Mouse (Mus musculus) brain, adult 2 months (tissue): ENCODE results near the gene Insrr.
A peak's percentile ranks its signal among the peaks of the same experiment; 100 is the strongest.
"Not testable (repeated sequence)": the region's sequence is repeated elsewhere in the genome, so short reads cannot be mapped to it uniquely, and the experiment has no call there.

ENCODE experiments used
- DNase-seq: peaks from one replicate; pipeline ENCODE4 v3.0.0; 2011; ENCODE audit warnings: low read depth, low spot score

The Insrr gene

DNA sequence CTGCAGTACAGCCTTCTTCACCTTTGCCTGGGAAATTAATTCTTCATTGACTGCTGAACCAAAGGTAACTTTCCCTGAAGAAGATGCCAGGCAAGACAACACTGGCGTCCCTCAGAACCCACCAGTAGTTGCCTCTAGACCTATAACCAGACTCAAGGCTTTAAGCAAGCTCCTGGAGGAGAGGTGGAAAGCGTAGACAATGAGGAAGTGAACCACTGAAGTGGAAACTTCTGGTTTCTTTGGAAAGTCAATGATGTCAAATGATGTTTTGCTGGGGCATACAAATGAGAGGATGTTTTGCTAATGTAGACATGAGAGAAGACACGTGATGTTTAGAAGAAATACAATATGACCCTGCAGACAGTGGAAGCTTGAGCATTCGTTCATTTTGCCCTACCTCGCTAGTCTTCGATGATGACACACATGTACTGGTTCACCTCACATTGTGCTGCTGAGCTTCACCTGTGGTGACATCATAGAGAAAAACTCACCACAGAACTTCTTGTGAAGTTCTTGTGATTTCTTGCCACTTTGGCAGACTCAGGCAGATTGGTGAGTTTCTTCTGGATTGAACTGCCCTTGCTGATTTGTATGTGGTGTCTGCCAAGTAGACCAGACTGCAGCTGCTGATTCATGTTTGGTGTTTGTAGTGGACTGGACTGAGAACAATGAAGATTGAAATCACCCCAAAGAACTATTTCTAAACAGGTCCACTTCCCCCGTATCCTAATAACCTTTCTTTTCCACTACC lies 35.5 kb downstream of the Insrr start:
- no peak for DNase-seq

DNA sequence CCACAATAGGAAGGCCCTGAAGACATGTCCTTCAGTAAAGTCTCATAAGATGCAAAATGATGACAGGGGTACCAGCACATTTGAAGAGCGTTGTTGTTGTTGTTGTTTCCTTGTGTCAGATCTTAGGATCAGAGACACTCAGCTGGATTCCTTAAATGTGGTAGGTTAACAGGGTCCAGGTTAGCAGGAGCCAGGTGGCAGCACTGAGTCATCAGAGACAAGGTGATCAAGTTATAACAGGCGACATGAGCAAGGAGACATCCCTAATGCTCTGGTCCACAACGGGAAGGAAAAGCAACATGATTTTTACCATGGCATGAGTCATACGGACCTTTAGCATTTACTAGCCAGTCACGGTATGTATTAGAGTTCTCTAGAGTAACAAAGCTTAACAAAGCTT lies 36.7 kb downstream of the Insrr start:
- DNase-seq, result no peak

DNA sequence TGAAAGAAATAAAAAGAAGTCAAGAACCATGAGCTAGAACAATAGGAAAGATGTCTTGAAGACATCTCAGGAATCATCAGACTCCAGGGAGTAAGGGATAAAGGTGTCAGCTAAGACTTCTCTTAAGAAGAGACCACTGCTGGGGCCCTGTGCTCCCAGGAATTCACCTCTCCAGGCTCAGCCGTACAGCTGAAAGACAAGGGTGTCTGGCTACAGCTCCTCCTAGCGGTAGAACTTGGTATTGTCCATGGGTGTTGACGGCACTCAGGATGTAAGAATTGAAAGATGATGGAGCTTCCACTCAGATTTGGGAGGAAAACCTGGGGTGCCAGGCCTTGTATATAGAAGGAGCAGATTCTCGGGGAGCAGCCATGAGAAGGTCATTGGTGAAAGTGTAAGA lies 41.9 kb downstream of the Insrr start:
- DNase-seq, result peak; percentile 84

DNA sequence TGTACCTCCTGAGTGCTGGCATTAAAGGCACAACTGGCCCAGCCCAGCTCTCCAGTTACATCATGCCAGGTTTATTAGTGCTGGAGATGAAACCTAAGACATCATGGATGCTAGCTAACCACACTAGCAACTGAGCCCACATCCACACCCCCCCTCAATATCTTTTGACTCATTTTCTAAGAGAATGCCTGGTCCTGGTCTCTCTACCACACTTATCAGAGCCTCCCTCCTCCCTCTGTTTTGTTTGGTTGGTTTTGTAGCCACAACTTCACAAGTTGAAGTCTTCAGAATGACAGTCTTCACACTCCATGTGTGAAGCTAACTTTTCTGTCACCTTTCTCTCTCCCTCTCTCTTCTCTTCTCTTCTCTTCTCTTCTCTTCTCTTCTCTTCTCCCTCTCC lies 44.1 kb downstream of the Insrr start:
- no peak for DNase-seq

DNA sequence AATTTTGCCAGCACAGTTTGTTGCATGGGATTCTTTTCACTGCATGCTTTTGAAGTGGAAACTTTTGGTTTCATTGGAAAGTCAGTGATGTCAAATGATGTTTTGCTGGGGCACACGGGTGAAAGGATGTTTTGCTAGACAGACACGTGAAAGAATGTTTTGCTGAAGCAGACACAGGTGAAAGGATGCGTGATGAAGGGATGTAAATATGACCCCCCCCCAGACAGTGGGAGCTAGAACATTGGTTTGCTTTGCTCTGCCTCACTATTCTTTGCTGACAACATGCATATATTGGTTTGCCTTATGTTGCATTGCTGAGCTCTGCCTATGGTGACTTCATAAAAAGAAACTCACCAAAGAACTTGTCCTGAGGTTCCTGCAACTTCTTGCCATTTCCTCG lies 48.2 kb downstream of the Insrr start:
- no peak for DNase-seq

DNA sequence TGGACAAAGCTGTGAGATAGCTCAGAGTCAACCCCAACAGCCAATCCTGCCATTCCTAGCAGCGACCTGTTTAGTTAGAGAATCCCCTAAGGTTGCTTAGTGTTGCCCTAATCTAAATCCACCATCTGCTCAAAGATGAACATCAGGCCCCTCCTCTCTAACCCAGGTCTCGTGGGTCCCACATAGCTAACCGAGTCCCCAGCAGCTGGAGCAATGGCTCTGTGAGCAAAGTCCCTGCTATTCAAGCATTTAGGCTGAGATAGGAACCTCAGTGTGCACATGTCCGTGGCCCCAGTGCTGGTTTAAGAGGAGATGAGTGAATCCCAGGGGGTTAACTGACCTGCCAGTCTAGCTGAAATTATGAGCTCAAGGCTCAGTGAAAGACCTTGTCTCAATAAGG lies 49.4 kb downstream of the Insrr start:
- no peak for DNase-seq

DNA sequence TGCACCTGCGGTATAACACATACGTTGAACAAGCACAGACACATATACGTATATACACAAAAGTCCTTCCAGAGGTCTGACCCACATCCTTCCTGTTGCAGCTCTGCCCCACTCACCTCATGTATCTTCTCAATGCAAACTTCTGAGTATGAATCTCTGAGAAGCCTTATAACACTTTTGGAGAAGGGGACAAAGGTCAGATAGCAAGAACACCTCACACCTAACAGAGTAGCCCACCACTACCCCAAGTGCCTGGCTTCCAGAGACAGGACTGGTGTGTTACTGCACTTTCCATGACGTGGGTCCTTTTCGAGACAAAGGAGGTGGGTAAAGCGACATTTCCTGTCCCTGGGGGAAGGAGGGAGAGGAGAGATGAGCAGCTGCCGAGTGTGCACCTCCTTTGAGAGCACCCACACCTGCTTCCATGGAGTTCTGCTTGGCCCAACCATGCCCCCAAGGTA lies 49.9 kb downstream of the Insrr start, which contains the start of gene Sh2d2a:
TSS of gene Sh2d2a (plus strand) at position 106 of the 461 bp plus-strand sequence.
- no peak for DNase-seq

DNA sequence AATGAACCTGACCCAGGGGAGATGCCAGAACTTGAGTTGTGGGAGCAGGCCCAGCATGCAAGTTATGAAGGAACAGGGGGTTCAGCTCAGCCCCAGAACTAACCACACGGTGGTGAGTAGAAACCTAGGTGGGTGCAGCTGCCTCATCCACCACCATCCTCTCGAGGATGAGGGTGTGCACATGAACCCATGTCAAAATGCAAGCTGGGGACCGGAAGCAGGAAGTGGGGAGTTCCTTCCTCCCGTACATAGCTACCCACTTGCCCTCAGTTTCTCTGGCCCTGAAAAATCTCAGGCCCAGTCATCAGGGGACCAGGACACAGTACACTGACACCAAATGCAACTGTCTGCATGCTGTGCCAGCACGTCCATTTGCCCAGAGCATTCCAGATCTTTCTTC lies 50.9 kb downstream of the Insrr start:
- no peak for DNase-seq

DNA sequence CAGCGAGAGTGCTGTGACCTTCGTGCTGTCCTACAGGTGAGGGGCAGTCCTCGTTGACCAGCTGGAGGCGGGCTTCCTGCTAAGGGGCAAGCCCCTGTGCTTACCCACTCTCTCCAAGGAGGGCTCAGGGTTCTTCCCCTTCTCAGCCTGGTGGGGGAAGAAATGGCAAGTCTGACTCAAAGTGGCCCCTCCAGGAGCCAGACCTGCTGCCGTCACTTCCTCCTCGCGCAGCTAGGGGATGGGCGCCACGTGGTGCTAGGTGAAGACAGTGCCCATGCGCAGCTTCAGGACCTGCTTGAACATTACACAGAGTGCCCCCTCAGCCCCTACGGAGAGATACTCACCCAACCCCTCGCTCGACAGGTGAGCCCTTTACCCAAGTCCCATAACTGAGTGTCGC lies 52.4 kb downstream of the Insrr start:
- no peak for DNase-seq

DNA sequence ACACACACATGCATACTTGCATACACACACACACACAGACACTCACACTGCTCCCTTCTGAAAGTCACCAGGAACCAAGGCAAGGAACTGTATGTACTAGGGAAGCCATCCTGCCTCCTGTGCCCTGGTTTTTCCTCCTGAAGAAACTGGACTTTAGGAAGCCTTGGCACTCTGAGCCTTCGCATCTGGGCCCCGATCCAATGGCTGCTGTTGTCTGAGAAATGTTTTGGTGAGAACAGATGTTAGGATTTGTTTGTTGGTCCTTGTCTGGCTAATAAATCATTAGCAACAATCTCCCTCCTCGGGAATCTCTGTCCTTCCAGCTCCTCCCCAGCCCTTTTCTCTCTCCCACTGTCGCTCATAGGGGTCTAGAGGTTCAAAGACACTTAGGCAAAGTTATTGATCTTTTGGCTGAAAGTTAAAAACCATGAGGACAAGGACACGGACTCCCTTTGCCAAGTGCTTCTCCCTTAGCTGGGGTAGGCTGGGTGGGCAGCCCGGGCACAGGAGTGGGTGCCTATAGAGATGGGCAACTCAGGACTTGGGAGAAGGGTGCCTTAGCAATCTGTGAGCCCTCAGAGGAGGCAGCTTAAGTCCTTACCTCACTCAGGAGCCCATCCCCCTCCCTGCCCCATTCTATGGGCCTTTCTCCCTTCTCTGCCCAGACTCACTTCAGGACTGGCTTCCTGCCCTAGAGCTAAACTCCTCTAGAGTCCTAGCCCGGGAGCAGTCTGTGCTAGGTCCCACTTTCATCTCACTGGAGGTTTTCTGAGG lies 58.2 kb downstream of the Insrr start:
- DNase-seq, result peak; percentile 25

DNA sequence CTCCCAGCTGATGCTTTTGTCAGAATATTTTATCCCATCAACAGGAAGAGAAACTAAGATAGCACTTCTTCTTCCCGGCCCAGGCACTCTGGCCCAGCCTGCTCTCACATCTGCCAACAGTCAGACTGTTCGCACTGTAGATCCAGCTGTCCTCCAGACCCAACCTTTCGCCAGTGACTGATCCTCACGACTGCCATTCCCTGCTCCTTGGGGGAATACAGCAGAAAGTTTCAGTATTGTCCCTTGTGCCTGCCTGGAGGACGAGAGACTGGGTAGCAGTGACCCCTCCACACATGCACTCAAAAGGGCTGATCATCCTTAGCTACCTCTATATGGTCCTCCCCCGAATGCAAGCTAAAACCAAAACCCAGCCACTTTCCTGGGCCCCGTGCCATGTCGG lies 59.2 kb downstream of the Insrr start:
- no peak for DNase-seq

DNA sequence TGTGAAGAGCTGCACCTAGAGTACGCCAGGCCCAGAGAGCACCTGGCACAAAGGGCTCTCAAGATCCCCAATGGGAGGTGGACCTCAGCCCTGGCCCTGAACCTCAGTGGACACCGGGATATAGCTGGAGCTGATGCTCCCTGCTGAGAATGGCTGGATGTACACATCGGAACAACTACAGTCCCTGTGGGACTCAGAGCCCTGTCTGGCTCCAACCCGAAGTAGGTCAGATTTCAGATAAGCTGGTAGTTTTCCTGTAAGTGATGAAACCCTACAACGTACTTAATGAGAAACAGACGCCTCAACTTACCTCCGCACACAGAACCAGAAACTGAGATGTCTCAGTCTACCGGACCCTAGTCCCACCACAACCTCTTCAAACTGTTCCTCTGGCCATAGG lies 60.9 kb downstream of the Insrr start:
- DNase-seq, result no peak

DNA sequence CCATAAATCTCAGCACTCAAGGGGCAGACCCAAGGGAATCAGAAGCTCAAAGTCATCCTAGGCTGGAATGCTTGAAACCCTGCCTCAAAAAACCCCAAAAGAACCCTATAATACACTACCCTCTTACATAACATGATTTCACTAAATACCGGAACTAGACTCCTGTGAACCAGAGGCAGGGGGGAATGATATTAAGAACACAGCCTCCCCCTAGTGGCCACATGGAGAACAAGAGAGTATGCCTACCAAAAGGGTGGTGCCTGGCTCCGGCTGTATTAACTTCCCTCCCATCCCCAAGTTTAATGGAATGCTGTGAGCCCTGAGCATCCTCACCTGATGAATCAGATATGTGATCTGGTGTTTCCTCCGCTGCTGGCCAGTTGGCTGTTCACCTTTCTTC lies 63.1 kb downstream of the Insrr start:
- peak; percentile 80 for DNase-seq

DNA sequence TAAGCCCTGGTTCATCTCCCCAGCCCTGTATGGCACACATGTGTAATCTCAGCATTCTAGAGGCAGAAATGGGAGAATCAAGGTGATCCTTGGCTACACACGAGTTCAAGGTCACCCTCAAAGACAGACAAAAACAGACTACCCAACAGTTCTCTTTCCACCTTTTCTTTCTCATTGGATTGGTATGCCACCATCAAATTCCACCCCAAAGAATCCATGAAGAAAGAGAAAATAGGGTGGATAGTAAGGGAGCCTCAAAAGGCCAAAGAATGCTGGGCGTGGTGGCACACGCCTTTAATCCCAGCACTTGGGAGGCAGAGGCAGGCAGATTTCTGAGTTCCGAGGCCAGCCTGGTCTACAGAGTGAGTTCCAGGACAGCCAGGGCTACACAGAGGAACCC lies 67.4 kb downstream of the Insrr start:
- DNase-seq, result not testable (repeated sequence)
